Mouse (Mus musculus): ENCODE results near the gene Cpne4. TPM values are rescaled to one million over a fixed set of nuclear protein-coding genes. Genes with fewer than 3 reads are reported as not detected.

The Cpne4 gene
- total RNA-seq, 2 experiments from 2014 or later: not detected

- no peak for DNase-seq
Observed at GRCm38 (mm10) chr9:105049636-105050035, 502.6 kb downstream of the Cpne4 start.

GRCm38 (mm10) chr9:105050257-105050656, 503.2 kb downstream of the Cpne4 start:
- DNase-seq: no peak

GRCm38 (mm10) chr9:105053147-105053557, 506.1 kb downstream of the Cpne4 start, which contains the start of gene Mrpl3:
Mrpl3 (plus strand) TSS chr9:105053239.
- DNase-seq: peak; percentile 77

- no peak for DNase-seq
Observed at GRCm38 (mm10) chr9:105053812-105054211, 506.7 kb downstream of the Cpne4 start.

GRCm38 (mm10) chr9:105069106-105069505, 522.0 kb downstream of the Cpne4 start:
- DNase-seq: no peak

GRCm38 (mm10) chr9:105072991-105073748, 526.1 kb downstream of the Cpne4 start:
- DNase-seq: no peak

DNA sequence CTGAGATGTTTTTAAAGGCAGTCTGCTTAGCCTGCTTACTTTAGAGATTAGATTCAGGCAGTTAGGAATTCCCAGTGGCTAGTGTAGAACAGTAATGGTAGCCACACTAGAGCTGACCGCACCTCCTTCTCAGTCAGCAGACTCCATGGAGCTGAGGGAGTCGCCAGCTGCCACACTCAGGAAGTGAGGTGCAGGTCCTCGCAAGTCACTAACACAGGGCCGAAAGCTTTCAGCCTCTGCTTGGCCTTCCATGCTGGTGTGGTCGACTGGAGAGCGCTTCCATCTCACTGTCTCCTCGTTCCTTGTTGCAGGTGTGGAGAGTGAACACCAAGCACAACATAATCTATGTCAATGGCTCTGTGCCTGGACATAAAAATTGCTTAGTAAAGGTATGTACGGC, 527.8 kb downstream of the Cpne4 start:
- DNase-seq: no peak

GRCm38 (mm10) chr9:105076756-105077424, 529.8 kb downstream of the Cpne4 start:
- no peak for DNase-seq

GRCm38 (mm10) chr9:105078460-105078859, 531.4 kb downstream of the Cpne4 start:
- DNase-seq: no peak

- DNase-seq: no peak
Observed at GRCm38 (mm10) chr9:105080246-105080645, 533.2 kb downstream of the Cpne4 start.

Small RNA genes lying within 50 kb of the gene (microRNA-seq; reads per million reads assigned to microRNA genes)
- gene Gm23391 (ENCODE audit: borderline replicate concordance in 2 of 2): 0 reads per million in 2 experiments

Other genes starting within 250 kb of the Cpne4 start
- gene Acpp, start 209.5 kb upstream of the Cpne4 start, total RNA-seq (2021): not detected